Mouse (Mus musculus) kidney, embryonic 15.5 days (tissue): ENCODE results near the gene Sec1. TPM values are rescaled to one million over a fixed set of nuclear protein-coding genes. Genes with fewer than 3 reads are reported as not detected.

ENCODE experiments used
- ATAC-seq: fragments of 200-750 bp; cut with Nextera tagmentation; replicated peaks from 2 replicates; pipeline ENCODE4 v1.8.0; 2017; ENCODE audit warnings: moderate TSS enrichment; ENCODE audit not compliant: low FRiP score
- H3K27ac ChIP-seq: fragments of 300-500 bp; sonication (generic); 2 replicates; pipeline ENCODE4 v1.5.1; 2015; ENCODE audit warnings: mild to moderate bottlenecking, inconsistent platforms
- H3K27me3 ChIP-seq: fragments of 300-500 bp; sonication (generic); 2 replicates; pipeline ENCODE4 v1.6.1; 2015; ENCODE audit warnings: inconsistent platforms
- H3K36me3 ChIP-seq: fragments of 300-500 bp; sonication (generic); 2 replicates; pipeline ENCODE4 v1.6.1; 2015; ENCODE audit warnings: inconsistent platforms
- H3K4me1 ChIP-seq: fragments of 300-500 bp; sonication (generic); 2 replicates; pipeline ENCODE4 v1.6.1; 2015; ENCODE audit warnings: inconsistent platforms
- H3K4me2 ChIP-seq: fragments of 300-500 bp; sonication (generic); 2 replicates; pipeline ENCODE4 v1.6.1; 2015; ENCODE audit warnings: moderate library complexity, mild to moderate bottlenecking, inconsistent platforms
- H3K4me3 ChIP-seq: fragments of 300-500 bp; sonication (generic); replicated peaks from 2 replicates; pipeline ENCODE4 v1.5.1; 2015; ENCODE audit warnings: mild to moderate bottlenecking, inconsistent platforms
- H3K9ac ChIP-seq: fragments of 300-500 bp; sonication (generic); 2 replicates; pipeline ENCODE4 v1.6.1; 2015; ENCODE audit warnings: mild to moderate bottlenecking, inconsistent platforms
- H3K9me3 ChIP-seq: fragments of 300-500 bp; sonication (generic); replicated peaks from 2 replicates; pipeline ENCODE4 v1.6.1; 2016; ENCODE audit warnings: inconsistent platforms
- WGBS: fragments of 180-500 bp; shearing (Covaris S2); methylation state at CpG from one replicate; pipeline ENCODE4 v1.1.7; 2015; ENCODE audit warnings: mixed read lengths; 5-methylcytosine and 5-hydroxymethylcytosine counted together
- polyA plus RNA-seq: library from polyadenylated mRNA; unstranded; fragments of >200 nt; fragmentation: Nextera tagmentation; extraction: Ambion mirVana; gene quantifications from 2 replicates; pipeline ENCODE4 v1.2.1, GENCODE M21; 2015

Sec1 gene
- polyA plus RNA-seq, 1 experiment from 2014 or later, result 0.29 TPM

DNA sequence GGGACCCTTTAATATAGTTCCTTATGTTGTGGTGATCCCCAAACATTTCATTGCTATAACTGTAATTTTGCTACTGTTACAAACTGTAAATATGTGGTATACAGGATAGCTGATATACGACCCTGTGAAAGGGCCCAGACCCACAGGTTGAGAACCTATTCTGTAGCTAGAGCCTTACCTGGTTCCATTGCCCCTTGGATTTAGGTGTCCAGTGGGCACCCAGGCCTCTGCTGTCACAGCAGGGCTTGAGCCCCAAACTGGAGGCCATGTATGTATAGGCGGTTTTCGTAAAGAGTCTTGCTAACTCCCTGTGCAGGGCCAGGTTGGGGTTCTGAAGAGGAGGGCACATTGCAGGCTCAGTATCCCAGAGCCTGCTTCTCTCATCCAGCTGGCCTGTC lies 22.3 kb upstream of the Sec1 start:
- Histone ChIP-seq H3K4me3 (peak overlapping the region; percentile 75), H3K27me3 (no peaks in the 10 kb centered on the region), H3K9me3 (no peaks in the 10 kb centered on the region), H3K36me3 (peaks cover 49% of the 10 kb centered on the region), H3K4me2 (peak overlapping the region; percentile 87), H3K9ac (peak overlapping the region; percentile 83; the same call in 1 of the 2 replicates), H3K27ac (0 out of 2 replicates have a peak overlapping the region, but pooled peaks have one; percentile 80), H3K4me1 (peaks cover 58% of the 10 kb centered on the region)
- WGBS, result 92% methylated on average over 3 of the region's 3 CpGs
- ATAC-seq, result no peak

DNA sequence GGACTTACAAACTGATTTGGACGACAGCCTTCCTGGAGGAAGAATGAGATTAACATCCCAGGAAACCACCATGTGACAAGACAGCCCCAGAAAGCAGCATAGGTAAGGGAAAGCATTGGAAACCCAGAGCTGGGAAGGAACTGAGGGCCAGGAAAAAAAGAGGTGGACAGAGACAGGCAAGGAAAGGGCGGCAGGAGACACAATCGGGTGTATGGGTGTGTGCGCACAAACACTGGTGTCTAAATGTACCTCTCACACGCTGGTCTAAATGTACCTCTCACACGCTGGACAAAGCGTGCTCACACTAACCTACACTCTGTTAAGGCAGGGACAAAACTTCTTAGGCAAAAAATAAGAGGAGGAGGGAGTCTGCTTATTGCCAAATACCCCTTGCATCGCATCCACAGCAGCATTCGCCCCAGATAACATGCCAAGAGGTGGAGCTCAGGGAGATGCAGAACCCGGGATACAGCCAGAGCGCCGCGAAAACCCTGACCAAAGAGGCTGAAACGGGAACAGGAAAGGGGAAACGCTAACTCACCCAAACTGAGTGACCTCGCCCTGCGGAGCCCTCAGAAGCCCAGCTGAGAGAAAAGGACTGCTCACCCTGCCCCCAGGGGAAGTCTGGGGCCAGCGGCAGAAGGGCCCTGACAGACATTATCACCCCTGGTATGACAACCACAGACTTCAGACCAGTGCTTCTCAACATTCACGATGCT lies 21.7 kb upstream of the Sec1 start:
- Histone ChIP-seq H3K27me3 (no peaks in the 10 kb centered on the region), H3K9me3 (no peaks in the 10 kb centered on the region), H3K9ac (peak overlapping the region; percentile 83), H3K36me3 (peaks cover 49% of the 10 kb centered on the region), H3K4me3 (peak overlapping the region; percentile 75), H3K4me2 (peak overlapping the region; percentile 87), H3K27ac (peak overlapping the region; percentile 80), H3K4me1 (peaks cover 55% of the 10 kb centered on the region)
- 79% methylated on average over 19 of the region's 19 CpGs for WGBS
- no peak for ATAC-seq

DNA sequence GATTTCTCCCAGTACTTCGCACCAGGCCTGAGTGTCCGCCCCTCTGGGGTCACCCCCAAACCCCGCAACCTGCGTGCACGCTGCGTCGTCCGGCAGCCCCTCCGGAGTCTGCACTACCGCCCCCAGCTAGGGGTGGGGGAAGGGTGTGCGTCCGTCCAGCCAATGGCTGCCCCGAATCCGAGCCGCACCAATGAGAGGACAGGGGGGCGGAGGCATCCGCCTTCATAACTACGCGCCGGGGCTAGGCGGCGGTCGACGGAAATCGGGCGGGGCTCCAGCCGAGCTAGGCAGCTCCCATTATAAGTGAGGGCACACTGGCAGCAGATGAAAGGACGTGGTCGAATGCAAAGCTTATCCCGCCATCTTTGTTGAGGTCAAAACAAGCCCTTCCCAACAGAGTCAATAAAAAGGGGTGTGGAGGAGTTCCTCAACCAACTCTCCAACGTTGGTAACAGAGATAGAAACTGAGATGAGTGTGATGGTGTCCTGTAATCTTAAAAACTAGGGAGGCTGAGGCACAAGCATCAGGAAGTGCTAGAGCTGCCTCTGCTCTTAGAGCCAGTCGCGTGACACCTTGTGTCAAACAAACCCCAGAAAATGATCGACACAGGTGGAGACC lies 21.0 kb upstream of the Sec1 start, which contains the start of gene Rpl18:
Gene Rpl18 (plus strand): TSS at position 368 of the 619 bp plus-strand sequence.
- H3K9me3 ChIP-seq, result no peaks in the 10 kb centered on the region
- ATAC-seq, result peak; percentile 91
- H3K27me3 ChIP-seq, result no peaks in the 10 kb centered on the region
- peaks cover 48% of the 10 kb centered on the region for H3K4me1 ChIP-seq
- peak within 1 kb of the TSS; percentile 86 for H3K27ac ChIP-seq
- peaks cover 49% of the 10 kb centered on the region for H3K36me3 ChIP-seq
- WGBS, result 7% methylated on average over 34 of the region's 34 CpGs
- peak within 1 kb of the TSS; percentile 75 for H3K4me3 ChIP-seq
- peak within 1 kb of the TSS; percentile 87 for H3K4me2 ChIP-seq
- H3K9ac ChIP-seq, result peak within 1 kb of the TSS; percentile 83

DNA sequence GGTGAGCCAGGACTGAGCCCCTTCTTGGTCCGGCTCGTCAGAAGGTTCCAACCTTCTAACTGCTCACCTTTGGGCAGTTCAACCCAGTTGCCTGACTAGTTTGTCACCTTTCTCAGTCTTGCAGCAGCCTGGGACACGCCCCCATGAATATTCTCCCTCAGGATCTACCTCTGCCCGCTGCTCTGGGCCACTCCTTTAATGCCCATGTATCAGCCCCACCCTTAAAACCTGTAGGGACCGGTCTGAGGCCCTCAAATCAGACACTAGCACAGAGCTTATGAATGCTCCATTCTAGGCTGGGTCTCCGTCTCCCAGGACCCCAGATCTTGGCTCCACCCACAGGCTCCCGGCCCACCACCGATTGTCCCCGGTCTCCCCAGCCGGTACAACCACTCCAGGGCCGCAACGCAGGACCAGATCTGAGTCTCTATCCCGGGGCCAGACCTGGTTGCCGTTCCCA lies 20.5 kb upstream of the Sec1 start:
- WGBS, result 9% methylated on average over 14 of the region's 14 CpGs
- H3K9ac ChIP-seq, result peak overlapping the region; percentile 77
- peak overlapping the region; percentile 87 for H3K4me2 ChIP-seq

DNA sequence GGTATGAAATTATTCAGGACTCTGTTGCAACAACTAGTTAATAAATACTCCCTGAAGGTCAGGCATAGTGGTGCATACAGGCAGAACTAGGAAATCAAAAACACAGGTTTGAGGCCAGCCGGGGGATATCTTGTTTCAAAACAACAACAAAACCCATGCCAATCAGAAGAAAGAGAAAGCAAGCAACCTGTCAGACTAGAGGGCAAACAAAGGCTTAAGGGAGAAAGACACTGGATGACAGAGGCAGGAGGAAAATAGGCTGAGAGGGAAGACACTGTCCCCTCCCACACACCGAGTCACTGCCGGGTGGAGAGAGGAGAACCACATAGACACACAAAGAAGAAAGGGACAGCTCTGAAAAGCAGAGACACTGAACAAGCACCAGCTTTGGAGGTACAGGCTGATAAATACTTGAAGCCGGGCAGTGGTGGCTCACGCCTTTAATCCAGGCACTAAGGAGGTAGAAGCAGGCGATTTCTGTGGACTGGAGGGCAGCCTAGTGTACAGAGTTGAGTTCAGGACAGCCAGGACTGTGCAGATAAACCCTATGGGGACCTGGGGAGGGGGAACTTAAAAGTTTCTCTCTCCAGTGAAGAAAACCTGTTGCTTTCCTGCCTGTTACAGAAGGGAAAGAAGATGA lies 19.8 kb upstream of the Sec1 start:
- 77% methylated on average over 6 of the region's 6 CpGs for WGBS
- H3K4me1 ChIP-seq, result peaks cover 42% of the 10 kb centered on the region

More for the DNA sequence above, 20.5 kb upstream of the Sec1 start:
- Histone ChIP-seq H3K36me3 (peaks cover 49% of the 10 kb centered on the region), H3K9me3 (no peaks in the 10 kb centered on the region), H3K27ac (peak overlapping the region; percentile 86), H3K4me1 (peaks cover 43% of the 10 kb centered on the region), H3K4me3 (peak overlapping the region; percentile 75), H3K27me3 (no peaks in the 10 kb centered on the region)
- peak; percentile 41 for ATAC-seq

DNA sequence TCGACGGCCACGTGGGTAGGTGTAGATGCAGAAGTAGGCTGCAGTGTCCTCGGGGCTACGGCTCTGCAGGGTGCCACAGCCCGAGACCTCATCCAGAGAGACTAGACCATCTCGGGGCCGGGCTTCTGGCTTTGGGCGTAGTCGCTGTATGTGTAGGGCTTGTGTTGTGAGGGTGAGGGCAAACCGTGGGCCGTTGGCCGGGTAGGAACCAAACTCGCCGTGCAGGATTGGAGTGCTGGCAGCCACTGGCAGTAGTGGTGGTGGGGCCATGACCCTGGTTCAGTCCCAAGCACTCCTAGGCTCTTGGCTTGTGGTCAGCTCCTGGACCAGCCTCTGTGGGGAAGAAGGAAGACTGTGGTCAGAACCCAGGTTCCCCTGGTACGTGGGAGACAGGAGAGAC lies 19.2 kb upstream of the Sec1 start:
- H3K4me2 ChIP-seq, result 0 out of 2 replicates have a peak overlapping the region, but pooled peaks have one; percentile 87
- no peak for ATAC-seq
- H3K4me3 ChIP-seq, result no peak overlapping the region
- peaks cover 45% of the 10 kb centered on the region for H3K36me3 ChIP-seq
- no peak overlapping the region for H3K27ac ChIP-seq
- 95% methylated on average over 16 of the region's 16 CpGs for WGBS
- H3K4me1 ChIP-seq, result peaks cover 45% of the 10 kb centered on the region
- H3K9me3 ChIP-seq, result no peaks in the 10 kb centered on the region
- no peak overlapping the region for H3K9ac ChIP-seq
- H3K27me3 ChIP-seq, result no peaks in the 10 kb centered on the region

More for the DNA sequence above, 19.8 kb upstream of the Sec1 start:
- H3K27me3 ChIP-seq, result no peaks in the 10 kb centered on the region
- ATAC-seq, result no peak
- H3K9me3 ChIP-seq, result no peaks in the 10 kb centered on the region
- peak overlapping the region; percentile 75 for H3K4me3 ChIP-seq
- H3K4me2 ChIP-seq, result peak overlapping the region; percentile 87
- peak overlapping the region; percentile 77; the same call in 1 of the 2 replicates for H3K9ac ChIP-seq
- H3K36me3 ChIP-seq, result peaks cover 45% of the 10 kb centered on the region
- peak overlapping the region; percentile 86 for H3K27ac ChIP-seq

DNA sequence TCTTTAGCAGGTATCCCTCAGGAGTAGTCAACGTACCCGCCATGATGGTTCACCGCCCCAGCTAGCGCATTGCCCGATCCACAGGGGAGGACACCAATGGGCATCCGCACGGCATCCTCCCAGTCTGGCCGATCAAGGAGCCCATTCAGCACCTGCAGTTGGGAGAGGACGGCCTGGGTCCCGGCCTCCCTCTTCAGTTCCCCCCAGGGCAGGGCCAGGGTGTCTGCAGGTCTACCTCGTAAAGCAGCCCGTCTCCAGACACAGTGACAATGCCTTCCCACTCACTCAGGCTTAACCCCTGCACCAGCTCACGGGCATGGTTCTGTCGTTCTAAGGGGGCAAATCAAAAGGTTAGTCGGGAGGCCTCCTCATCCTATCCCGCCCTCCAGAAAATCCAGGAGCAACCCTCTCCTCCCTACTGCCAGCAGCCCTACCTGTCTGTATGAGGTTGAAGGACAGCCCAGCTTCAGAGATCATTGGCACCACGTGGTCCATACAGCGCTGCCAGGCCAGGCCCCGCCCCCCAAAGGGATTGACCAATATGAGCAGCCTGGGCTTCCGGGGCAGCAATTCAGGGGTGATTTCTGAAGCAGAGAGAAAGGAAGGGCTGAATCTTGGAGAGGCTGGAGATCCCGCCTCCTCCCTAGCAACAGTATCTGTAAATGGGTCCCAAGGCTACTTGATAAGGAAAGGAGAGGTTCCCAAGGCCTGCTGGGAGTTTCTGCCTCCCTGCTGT lies 18.0 kb upstream of the Sec1 start:
- H3K4me1 ChIP-seq, result peaks cover 57% of the 10 kb centered on the region
- H3K27ac ChIP-seq, result no peak overlapping the region
- 87% methylated on average over 21 of the region's 21 CpGs for WGBS
- H3K9me3 ChIP-seq, result no peaks in the 10 kb centered on the region
- no peak overlapping the region for H3K9ac ChIP-seq
- H3K27me3 ChIP-seq, result no peaks in the 10 kb centered on the region
- no peak overlapping the region for H3K4me3 ChIP-seq
- ATAC-seq, result no peak
- peaks cover 45% of the 10 kb centered on the region for H3K36me3 ChIP-seq
- H3K4me2 ChIP-seq, result no peak overlapping the region

DNA sequence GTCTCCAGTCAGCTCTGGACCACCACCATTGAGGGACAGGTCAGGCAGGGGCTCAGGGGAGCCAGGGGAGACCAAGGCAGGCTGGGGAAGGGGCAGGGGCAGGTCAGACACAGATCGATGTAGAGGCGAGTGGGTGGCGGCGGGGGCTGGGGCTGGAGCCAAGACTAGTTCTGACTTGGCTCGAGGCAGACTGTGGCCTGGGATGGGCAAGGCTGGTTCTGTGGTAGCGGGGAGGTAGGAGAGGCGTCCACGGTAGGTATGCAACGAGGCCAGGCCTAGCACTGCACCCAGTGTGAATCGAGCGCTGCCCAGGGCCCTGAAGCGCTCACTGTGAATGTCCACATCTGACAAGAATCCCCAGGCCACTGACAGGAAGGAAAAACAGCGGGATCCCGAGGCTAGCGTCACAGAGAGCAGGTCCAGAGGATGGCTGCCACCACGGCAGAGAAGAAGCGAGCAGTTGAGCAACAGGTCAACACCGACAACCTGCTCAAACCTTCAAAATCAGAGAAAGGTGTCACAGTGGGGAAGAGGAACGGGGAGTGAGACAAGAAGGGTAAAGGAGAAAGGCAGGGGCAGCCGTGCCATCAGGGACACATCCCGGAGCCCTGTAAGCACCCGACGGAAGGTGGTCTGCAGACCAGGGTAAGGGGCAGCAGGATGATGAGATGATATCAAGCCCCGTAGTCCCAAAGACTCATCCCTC lies 17.3 kb upstream of the Sec1 start:
- Histone ChIP-seq H3K36me3 (peaks cover 45% of the 10 kb centered on the region), H3K27ac (no peak overlapping the region), H3K4me1 (peaks cover 55% of the 10 kb centered on the region), H3K4me3 (no peak overlapping the region), H3K9ac (no peak overlapping the region), H3K4me2 (no peak overlapping the region), H3K27me3 (no peaks in the 10 kb centered on the region), H3K9me3 (no peaks in the 10 kb centered on the region)
- WGBS, result 91% methylated on average over 24 of the region's 24 CpGs
- ATAC-seq, result no peak

DNA sequence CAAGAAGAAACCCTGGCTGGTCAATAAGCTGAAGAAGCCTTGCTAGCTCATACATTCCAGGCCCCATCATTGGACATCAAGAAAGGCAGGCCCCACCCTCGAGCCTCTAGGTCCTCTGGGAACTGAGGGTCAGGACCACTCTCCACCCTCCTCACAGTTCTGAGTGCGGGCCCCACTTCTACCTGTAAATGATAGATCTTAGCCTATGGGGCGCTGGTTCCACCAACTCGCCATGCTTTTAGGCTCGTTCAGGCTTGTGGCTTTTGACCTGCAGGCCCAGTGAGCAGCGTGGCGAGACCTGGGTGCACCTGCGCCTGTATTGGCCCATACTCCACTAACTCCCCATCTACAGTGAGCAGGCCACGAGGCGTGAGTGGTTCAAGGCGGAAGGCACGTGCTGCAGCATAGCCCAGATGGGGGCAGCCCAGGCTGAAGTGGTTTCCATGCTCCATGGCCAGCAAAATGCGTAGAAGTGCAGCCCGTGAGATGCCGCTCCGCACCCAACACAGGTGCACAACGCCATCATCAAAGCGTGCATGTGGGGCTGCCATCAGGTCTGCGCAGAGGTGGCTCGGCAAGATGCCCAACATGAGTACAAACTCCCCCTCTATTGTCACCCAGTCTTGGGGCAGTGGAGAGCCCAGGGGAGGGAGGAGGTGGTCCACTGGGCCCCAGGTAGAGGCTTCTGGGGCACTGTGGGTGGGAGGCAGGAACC lies 16.4 kb upstream of the Sec1 start:
- Histone ChIP-seq H3K4me1 (peaks cover 55% of the 10 kb centered on the region), H3K9ac (no peak overlapping the region), H3K4me2 (no peak overlapping the region), H3K27me3 (no peaks in the 10 kb centered on the region), H3K4me3 (no peak overlapping the region), H3K36me3 (peaks cover 45% of the 10 kb centered on the region), H3K27ac (no peak overlapping the region), H3K9me3 (no peaks in the 10 kb centered on the region)
- ATAC-seq, result no peak
- 92% methylated on average over 20 of the region's 20 CpGs for WGBS

DNA sequence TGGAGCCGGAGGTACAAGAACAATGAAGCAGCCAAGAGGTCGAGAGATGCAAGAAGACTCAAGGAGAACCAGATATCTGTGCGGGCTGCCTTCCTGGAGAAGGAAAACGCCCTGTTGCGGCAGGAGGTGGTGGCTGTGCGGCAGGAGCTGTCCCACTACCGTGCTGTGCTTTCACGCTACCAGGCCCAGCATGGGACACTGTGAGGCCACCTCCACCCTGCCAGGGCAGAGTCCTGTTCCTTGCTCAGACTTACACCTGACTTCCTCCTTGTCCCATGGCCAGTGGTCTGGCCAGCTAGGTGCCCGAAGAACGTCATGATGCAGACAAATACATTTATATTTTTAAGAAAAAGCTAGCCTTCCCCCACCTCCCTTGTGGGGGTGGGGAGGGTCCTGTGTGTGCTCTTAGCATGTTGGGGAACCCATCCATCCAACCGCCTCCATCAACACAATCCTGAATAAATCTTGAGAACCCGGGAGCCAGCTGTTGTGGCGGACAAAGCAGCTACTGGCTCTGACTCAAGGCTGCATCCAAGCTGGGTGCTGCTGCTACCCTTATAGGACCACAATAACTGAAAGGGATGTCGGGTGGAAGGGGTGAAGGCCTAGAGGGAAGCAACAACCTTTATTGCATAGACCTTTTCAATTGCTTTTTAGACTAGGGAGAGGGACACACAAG lies 15.6 kb upstream of the Sec1 start:
- Histone ChIP-seq H3K4me2 (no peak overlapping the region), H3K27me3 (no peaks in the 10 kb centered on the region), H3K9me3 (no peaks in the 10 kb centered on the region), H3K36me3 (peaks cover 45% of the 10 kb centered on the region), H3K4me1 (peaks cover 56% of the 10 kb centered on the region), H3K27ac (no peak overlapping the region), H3K4me3 (no peak overlapping the region), H3K9ac (no peak overlapping the region)
- 79% methylated on average over 14 of the region's 14 CpGs for WGBS
- no peak for ATAC-seq
